Mouse (Mus musculus) left cerebral cortex, postnatal 10 days (tissue): ENCODE measurements at regions not wholly inside any gene's neighbourhood (a gene's known extent, or its start where the extent isn't known, plus 50 kb on each side); places are given as distances from the start of the nearest gene placed in this dataset.
"Not testable (repeated sequence)": the region's sequence is repeated elsewhere in the genome, so short reads cannot be mapped to it uniquely, and the experiment has no call there.

Experiments used
- DNase-seq, 2 experiments: peaks; one replicate each; pipeline ENCODE4 v3.0.0; 2021 to 2022; ENCODE audit warnings: low spot score in 2 of 2, mixed read lengths in 1 of 2; ENCODE audit errors: extremely low spot score in 1 of 2
- intact Hi-C: fragments of 180-260 bp; cut with DNase I; formaldehyde crosslinking; loops from one replicate; pipeline ENCODE4 v1.15.1; 2025

- DNase-seq, result not testable (repeated sequence)
Observed at GRCm38 (mm10) chr12:18130053-18130452, 384.3 kb upstream of the 5730507C01Rik start.

GRCm38 (mm10) chr12:18133170-18133569, 381.1 kb upstream of the 5730507C01Rik start:
- DNase-seq, intact Hi-C loops: not testable (repeated sequence)

More at GRCm38 (mm10) chr12:18130053-18130452, 384.3 kb upstream of the 5730507C01Rik start:
- intact Hi-C loops, result not testable (repeated sequence)

GRCm38 (mm10) chr12:18135286-18135965, 378.9 kb upstream of the 5730507C01Rik start:
- intact Hi-C loops, result no loop called here
- DNase-seq, result peak in 1 of 2 experiments; percentile 13

GRCm38 (mm10) chr12:18140381-18141055, 373.8 kb upstream of the 5730507C01Rik start:
- intact Hi-C loops, DNase-seq: not testable (repeated sequence)
